Mouse (Mus musculus) layer of hippocampus, adult 18-20 months (tissue): ENCODE measurements around the gene Lyrm2. TPM values are rescaled to one million over a fixed set of nuclear protein-coding genes. Genes with fewer than 3 reads are reported as not detected.

Source experiments
- total RNA-seq, 2 experiments: library from RNA; stranded (reverse); gene quantifications; 2 replicates each; pipeline ENCODE4 v1.2.3; 2021

Lyrm2 gene
- total RNA-seq, 2 experiments from 2014 or later, result 34.9 to 35.4 TPM

Other genes starting within 250 kb of the Lyrm2 start
- not detected for gene Gja10, start 197.5 kb upstream of the Lyrm2 start, total RNA-seq
- 10 to 100 TPM in 1 of 2 experiments, 1 to 10 TPM in 1; 9.2 to 10.7 TPM for gene Casp8ap2, start 184.8 kb upstream of the Lyrm2 start, total RNA-seq
- 10 to 100 TPM; 29.3 to 30.0 TPM for gene Mdn1, start 143.1 kb upstream of the Lyrm2 start, total RNA-seq
- gene Ankrd6, start 150.6 kb downstream of the Lyrm2 start, total RNA-seq, result 10 to 100 TPM; 36.7 to 42.9 TPM
- gene Rragd, start 182.8 kb downstream of the Lyrm2 start, total RNA-seq, result 10 to 100 TPM; 64.8 to 70.4 TPM
- 100 to 1,000 TPM in 1 of 2 experiments, 10 to 100 TPM in 1; 92.7 to 100 TPM for gene Ube2j1, start 231.2 kb downstream of the Lyrm2 start, total RNA-seq